Mouse (Mus musculus) kidney, embryonic 16.5 days (tissue): Measurements from ENCODE around the gene Taar5. TPM values are rescaled to one million over a fixed set of nuclear protein-coding genes. Genes with fewer than 3 reads are reported as not detected.

Source experiments
- ATAC-seq: fragments of 200-750 bp; cut with Nextera tagmentation; 2 replicates; pipeline ENCODE4 v1.8.0; 2017; ENCODE audit warnings: moderate TSS enrichment; ENCODE audit not compliant: low FRiP score, low TSS enrichment
- H3K27ac ChIP-seq: fragments of 300-500 bp; sonication (generic); 2 replicates; pipeline ENCODE4 v1.5.1; 2014; ENCODE audit warnings: low read length
- H3K27me3 ChIP-seq: fragments of 300-500 bp; sonication (generic); 2 replicates; pipeline ENCODE4 v1.6.1; 2014; ENCODE audit warnings: low read length, control low read depth, mixed read lengths; ENCODE audit not compliant: insufficient read depth
- H3K36me3 ChIP-seq: fragments of 300-500 bp; sonication (generic); 2 replicates; pipeline ENCODE4 v1.6.1; 2014; ENCODE audit warnings: low read length, control low read depth, mixed read lengths; ENCODE audit not compliant: insufficient read depth
- H3K4me1 ChIP-seq: fragments of 300-500 bp; sonication (generic); 2 replicates; pipeline ENCODE4 v1.6.1; 2014; ENCODE audit warnings: low read length, control low read depth, mixed read lengths; ENCODE audit not compliant: insufficient read depth
- H3K4me2 ChIP-seq: fragments of 300-500 bp; sonication (generic); replicated peaks from 2 replicates; pipeline ENCODE4 v1.6.1; 2014; ENCODE audit warnings: low read depth, low read length
- H3K4me3 ChIP-seq: fragments of 300-500 bp; sonication (generic); 2 replicates; pipeline ENCODE4 v1.5.1; 2014; ENCODE audit warnings: mild to moderate bottlenecking, low read length
- H3K9ac ChIP-seq: fragments of 300-500 bp; sonication (generic); replicated peaks from 2 replicates; pipeline ENCODE4 v1.6.1; 2014; ENCODE audit warnings: low read length
- H3K9me3 ChIP-seq: fragments of 300-500 bp; sonication (generic); 2 replicates; pipeline ENCODE4 v1.6.1; 2016; ENCODE audit warnings: low read length, control low read depth
- WGBS: fragments of 180-500 bp; shearing (Covaris S2); extraction: QIAGEN DNeasy Blood & Tissue Kit; methylation state at CpG from one replicate; pipeline ENCODE4 v1.1.7; 2014; 5-methylcytosine and 5-hydroxymethylcytosine counted together
- polyA plus RNA-seq: library from polyadenylated mRNA; unstranded; fragments of >200 nt; fragmentation: Nextera tagmentation; extraction: Ambion mirVana; gene quantifications from 2 replicates; pipeline ENCODE4 v1.2.1, GENCODE M21; 2015

The Taar5 gene
- polyA plus RNA-seq: 0.26 TPM in 1 of 2 replicates, not detected in the other

- Histone ChIP-seq H3K9ac (no peak within 1 kb of the TSS), H3K4me2 (no peak within 1 kb of the TSS), H3K36me3 (no peaks in the 10 kb centered on the region), H3K9me3 (no peaks in the 10 kb centered on the region), H3K27ac (no peak within 1 kb of the TSS), H3K4me1 (no peaks in the 10 kb centered on the region; the same call in 1 of the 2 replicates), H3K27me3 (no peaks in the 10 kb centered on the region), H3K4me3 (no peak within 1 kb of the TSS)
- WGBS: 88% methylated on average over 11 of the region's 11 CpGs
- ATAC-seq: no peak
Measured at GRCm38 (mm10) chr10:23970656-23971165, at the start of gene Taar5. Taar5 (plus strand) TSS chr10:23970706.

- H3K27me3 ChIP-seq: no peaks in the 10 kb centered on the region
- no peak overlapping the region for H3K9ac ChIP-seq
- H3K4me3 ChIP-seq: no peak overlapping the region
- H3K27ac ChIP-seq: no peak overlapping the region
- no peak for ATAC-seq
- H3K36me3 ChIP-seq: no peaks in the 10 kb centered on the region
- no peak overlapping the region for H3K4me2 ChIP-seq
- H3K9me3 ChIP-seq: no peaks in the 10 kb centered on the region
- WGBS: 42% methylated on average over 3 of the region's 3 CpGs
- H3K4me1 ChIP-seq: no peaks in the 10 kb centered on the region
Measured at GRCm38 (mm10) chr10:23922468-23922867, 48.0 kb upstream of the Taar5 start.

GRCm38 (mm10) chr10:23923941-23924340, 46.6 kb upstream of the Taar5 start:
- no peaks in the 10 kb centered on the region for H3K9me3 ChIP-seq
- 78% methylated on average over 2 of the region's 2 CpGs for WGBS
- no peaks in the 10 kb centered on the region for H3K4me1 ChIP-seq
- no peak overlapping the region for H3K4me3 ChIP-seq
- no peaks in the 10 kb centered on the region for H3K27me3 ChIP-seq
- no peak overlapping the region for H3K27ac ChIP-seq
- no peaks in the 10 kb centered on the region for H3K36me3 ChIP-seq
- H3K9ac ChIP-seq: no peak overlapping the region
- no peak overlapping the region for H3K4me2 ChIP-seq
- no peak for ATAC-seq

- Histone ChIP-seq H3K36me3 (no peaks in the 10 kb centered on the region), H3K9me3 (no peaks in the 10 kb centered on the region), H3K4me3 (no peak overlapping the region), H3K9ac (no peak overlapping the region), H3K27ac (no peak overlapping the region), H3K27me3 (no peaks in the 10 kb centered on the region), H3K4me2 (no peak overlapping the region), H3K4me1 (no peaks in the 10 kb centered on the region)
- WGBS: 12% methylated on average over 4 of the region's 4 CpGs
- no peak for ATAC-seq
Measured at GRCm38 (mm10) chr10:23937613-23938012, 32.9 kb upstream of the Taar5 start.

GRCm38 (mm10) chr10:23938312-23938711, 32.2 kb upstream of the Taar5 start, which contains the start of gene Taar2:
Taar2 (plus strand) TSS chr10:23938572.
- no peak within 1 kb of the TSS for H3K4me3 ChIP-seq
- 28% methylated on average over 6 of the region's 6 CpGs for WGBS

GRCm38 (mm10) chr10:23942465-23942864, 28.0 kb upstream of the Taar5 start:
- H3K9me3 ChIP-seq: no peaks in the 10 kb centered on the region
- WGBS: 80% methylated on average over 5 of the region's 5 CpGs
- H3K4me1 ChIP-seq: no peaks in the 10 kb centered on the region
- ATAC-seq: no peak
- H3K27me3 ChIP-seq: no peaks in the 10 kb centered on the region
- no peak overlapping the region for H3K9ac ChIP-seq
- no peak overlapping the region for H3K27ac ChIP-seq
- no peaks in the 10 kb centered on the region for H3K36me3 ChIP-seq
- H3K4me3 ChIP-seq: no peak overlapping the region
- H3K4me2 ChIP-seq: no peak overlapping the region

More at GRCm38 (mm10) chr10:23938312-23938711, 32.2 kb upstream of the Taar5 start, which contains the start of gene Taar2:
- no peaks in the 10 kb centered on the region for H3K9me3 ChIP-seq
- H3K9ac ChIP-seq: no peak within 1 kb of the TSS
- H3K27me3 ChIP-seq: no peaks in the 10 kb centered on the region
- H3K36me3 ChIP-seq: no peaks in the 10 kb centered on the region
- peak within 1 kb of the TSS; percentile 18; the same call in 1 of the 2 replicates for H3K4me2 ChIP-seq
- H3K27ac ChIP-seq: no peak within 1 kb of the TSS
- H3K4me1 ChIP-seq: no peaks in the 10 kb centered on the region
- ATAC-seq: no peak

- WGBS: 63% methylated on average over 7 of the region's 7 CpGs
- no peaks in the 10 kb centered on the region for H3K9me3 ChIP-seq
Measured at GRCm38 (mm10) chr10:23948026-23948425, 22.5 kb upstream of the Taar5 start.

GRCm38 (mm10) chr10:23949508-23950005, 20.9 kb upstream of the Taar5 start, which contains the start of gene Taar3:
Taar3 (plus strand) TSS chr10:23949558.
- Histone ChIP-seq H3K27me3 (no peaks in the 10 kb centered on the region), H3K4me3 (no peak within 1 kb of the TSS), H3K9ac (no peak within 1 kb of the TSS), H3K4me2 (no peak within 1 kb of the TSS), H3K36me3 (no peaks in the 10 kb centered on the region), H3K4me1 (0 out of 2 replicates have a peak, but pooled peaks cover 2% of the 10 kb centered on the region), H3K9me3 (no peaks in the 10 kb centered on the region), H3K27ac (no peak within 1 kb of the TSS)
- WGBS: 89% methylated on average over 16 of the region's 16 CpGs
- ATAC-seq: no peak

More at GRCm38 (mm10) chr10:23948026-23948425, 22.5 kb upstream of the Taar5 start:
- Histone ChIP-seq H3K36me3 (no peaks in the 10 kb centered on the region), H3K4me1 (0 out of 2 replicates have a peak, but pooled peaks cover 2% of the 10 kb centered on the region), H3K27me3 (no peaks in the 10 kb centered on the region), H3K4me2 (no peak overlapping the region), H3K4me3 (no peak overlapping the region), H3K27ac (no peak overlapping the region), H3K9ac (no peak overlapping the region)
- no peak for ATAC-seq

GRCm38 (mm10) chr10:23951714-23952113, 18.8 kb upstream of the Taar5 start:
- Histone ChIP-seq H3K4me2 (no peak overlapping the region), H3K9me3 (no peaks in the 10 kb centered on the region), H3K4me1 (0 out of 2 replicates have a peak, but pooled peaks cover 2% of the 10 kb centered on the region), H3K4me3 (no peak overlapping the region), H3K36me3 (no peaks in the 10 kb centered on the region), H3K27ac (no peak overlapping the region), H3K9ac (no peak overlapping the region), H3K27me3 (no peaks in the 10 kb centered on the region)
- ATAC-seq: no peak
- WGBS: 81% methylated on average over 6 of the region's 6 CpGs

GRCm38 (mm10) chr10:23959071-23959470, 11.4 kb upstream of the Taar5 start:
- H3K27ac ChIP-seq: no peak overlapping the region
- no peaks in the 10 kb centered on the region for H3K9me3 ChIP-seq
- peaks cover 6% of the 10 kb centered on the region; the same call in 1 of the 2 replicates for H3K4me1 ChIP-seq
- no peaks in the 10 kb centered on the region for H3K27me3 ChIP-seq
- no peak overlapping the region for H3K4me2 ChIP-seq
- no peak overlapping the region for H3K4me3 ChIP-seq
- H3K36me3 ChIP-seq: no peaks in the 10 kb centered on the region
- no peak overlapping the region for H3K9ac ChIP-seq
- peak; percentile 59; the same call in 1 of the 2 replicates for ATAC-seq
- 21% methylated on average over 3 of the region's 3 CpGs for WGBS
